Comparison of ENCODE assay signal across 20 mouse cellular contexts in genomic region chr1:162051710-162052109, GRCm38 (mm10).
DNase-seq lines count a peak whose midpoint lies in the region; ATAC-seq and TF ChIP-seq lines count a peak whose summit lies in the region.
"Had no signal": no experiment of that assay in that cellular context is flagged by ENCODE, and none has a peak within 500 bp of the region (broad histone marks: within the 10 kb centered on the region; RNA-seq: fewer than 3 reads in every experiment).

No protein-coding gene starts in this region.

- no peak for TF ChIP-seq CTCF in forebrain, postnatal 0 days (IDR thresholded peaks at IDR 0.05; ENCODE audit: low read depth)

- H3K4me1 ChIP-seq in forebrain, embryonic 15.5 days: peaks cover 11% of the 10 kb centered on the region
- H3K4me1 ChIP-seq in forebrain, postnatal 0 days (ENCODE audit: insufficient read depth): no peaks in the 10 kb centered on the region
- H3K4me1 ChIP-seq in embryonic facial prominence, embryonic 12.5 days: peaks cover 16% of the 10 kb centered on the region
- peaks cover 40% of the 10 kb centered on the region for H3K4me1 ChIP-seq in limb, embryonic 10.5 days
- H3K4me1 ChIP-seq: heart, embryonic 15.5 days had no signal

- no peaks in the 10 kb centered on the region for H3K9me3 ChIP-seq in forebrain, embryonic 15.5 days
- no peaks in the 10 kb centered on the region for H3K9me3 ChIP-seq in forebrain, postnatal 0 days (ENCODE audit: low read length)
- H3K9me3 ChIP-seq in embryonic facial prominence, embryonic 12.5 days: no peaks in the 10 kb centered on the region
- H3K9me3 ChIP-seq in limb, embryonic 10.5 days (replicated peaks): no peaks in the 10 kb centered on the region
- H3K9me3 ChIP-seq: heart, embryonic 15.5 days had no signal

- H3K4me2 ChIP-seq in forebrain, embryonic 15.5 days (replicated peaks): no peak overlapping the region
- no peak overlapping the region for H3K4me2 ChIP-seq in forebrain, postnatal 0 days (ENCODE audit: low read depth)
- H3K4me2 ChIP-seq in embryonic facial prominence, embryonic 12.5 days (replicated peaks): no peak overlapping the region
- H3K4me2 ChIP-seq: heart, embryonic 15.5 days had no signal

- H3K36me3 ChIP-seq in forebrain, embryonic 15.5 days: no peaks in the 10 kb centered on the region
- H3K36me3 ChIP-seq in forebrain, postnatal 0 days (ENCODE audit: insufficient read depth): no peaks in the 10 kb centered on the region
- H3K36me3 ChIP-seq in embryonic facial prominence, embryonic 12.5 days: no peaks in the 10 kb centered on the region
- H3K36me3 ChIP-seq in limb, embryonic 10.5 days: no peaks in the 10 kb centered on the region
- H3K36me3 ChIP-seq: heart, embryonic 15.5 days had no signal

- H3K27ac ChIP-seq in forebrain, embryonic 15.5 days (replicated peaks): no peak overlapping the region
- no peak overlapping the region for H3K27ac ChIP-seq in forebrain, postnatal 0 days (ENCODE audit: low read depth, low read length)
- H3K27ac ChIP-seq in embryonic facial prominence, embryonic 12.5 days: peak overlapping the region; percentile 92
- peak overlapping the region; percentile 86 for H3K27ac ChIP-seq in limb, embryonic 10.5 days
- H3K27ac ChIP-seq: gastrocnemius, adult 2 months; heart, embryonic 15.5 days; kidney, postnatal 0 days; stomach, postnatal 0 days had no signal

- no peak for DNase-seq in forebrain, postnatal 0 days
- DNase-seq in limb, embryonic 10.5 days (ENCODE audit: low spot score): no peak
- no peak for DNase-seq in urinary bladder, postnatal 10 days (ENCODE audit: low spot score)
- DNase-seq in layer of hippocampus, postnatal 36 days: no peak
- DNase-seq: adrenal gland, postnatal 36 days; cerebellum, adult 2 months; cerebellum, postnatal 36 days; gastrocnemius, adult 2 months; heart, postnatal 4 days; kidney, adult 18-20 months; liver, postnatal 0 days; lung, postnatal 10 days; right cerebral cortex, postnatal 4 days had no signal

- ATAC-seq in forebrain, embryonic 15.5 days (replicated peaks): peak; percentile 10
- ATAC-seq in forebrain, postnatal 0 days: no peak
- no peak for ATAC-seq in embryonic facial prominence, embryonic 12.5 days (ENCODE audit: insufficient number of reproducible peaks, insufficient read depth, low FRiP score, low TSS enrichment)
- peak; percentile 91 for ATAC-seq in megakaryocyte progenitor cell, adult 5-6 weeks (replicated peaks; ENCODE audit: poor library complexity)
- ATAC-seq in frontal cortex, adult (ENCODE audit: low TSS enrichment): no peak
- ATAC-seq: liver, postnatal 0 days had no signal

- no peak overlapping the region for H3K4me3 ChIP-seq in forebrain, embryonic 15.5 days
- H3K4me3 ChIP-seq in forebrain, postnatal 0 days (ENCODE audit: low read depth, low read length): no peak overlapping the region
- H3K4me3 ChIP-seq in embryonic facial prominence, embryonic 12.5 days: no peak overlapping the region
- no peak overlapping the region for H3K4me3 ChIP-seq in limb, embryonic 10.5 days
- H3K4me3 ChIP-seq: gastrocnemius, adult 2 months; heart, embryonic 15.5 days had no signal

- 86% methylated on average over 4 of the region's 4 CpGs for WGBS in forebrain, embryonic 15.5 days
- 94% methylated on average over 4 of the region's 4 CpGs for WGBS in forebrain, postnatal 0 days
- 88% methylated on average over 4 of the region's 4 CpGs for WGBS in embryonic facial prominence, embryonic 12.5 days
- WGBS in limb, embryonic 10.5 days: 95% methylated on average over 4 of the region's 4 CpGs

- H3K27me3 ChIP-seq in forebrain, embryonic 15.5 days: no peaks in the 10 kb centered on the region
- no peaks in the 10 kb centered on the region for H3K27me3 ChIP-seq in forebrain, postnatal 0 days (ENCODE audit: insufficient read depth, low read length)
- no peaks in the 10 kb centered on the region for H3K27me3 ChIP-seq in embryonic facial prominence, embryonic 12.5 days
- no peaks in the 10 kb centered on the region for H3K27me3 ChIP-seq in limb, embryonic 10.5 days (ENCODE audit: low read depth, poor library complexity, severe bottlenecking)
- H3K27me3 ChIP-seq: heart, embryonic 15.5 days had no signal

- no peak overlapping the region for H3K9ac ChIP-seq in forebrain, embryonic 15.5 days (replicated peaks)
- H3K9ac ChIP-seq in forebrain, postnatal 0 days: no peak overlapping the region
- H3K9ac ChIP-seq in embryonic facial prominence, embryonic 12.5 days: no peak overlapping the region
- H3K9ac ChIP-seq: heart, embryonic 15.5 days; liver, postnatal 0 days had no signal

Comparison
In these comparisons a context has a peak if more than half of its experiments do, and no peak if none do; other contexts are left out.
1. ATAC-seq: peak in forebrain, embryonic 15.5 days (single experiment) and megakaryocyte progenitor cell, adult 5-6 weeks (single experiment); none in forebrain, postnatal 0 days (single experiment), embryonic facial prominence, embryonic 12.5 days (single experiment) and frontal cortex, adult (single experiment).
2. H3K27ac ChIP-seq: peak in embryonic facial prominence, embryonic 12.5 days (single experiment) and limb, embryonic 10.5 days (single experiment); none in forebrain, embryonic 15.5 days (single experiment) and forebrain, postnatal 0 days (single experiment).